Mouse (Mus musculus) mammary gland, adult 2 months (tissue): ENCODE results near the gene Olfr1058. TPM values are rescaled to one million over a fixed set of nuclear protein-coding genes. Genes with fewer than 3 reads are reported as not detected.

Source experiments
- polyA plus RNA-seq: library from polyadenylated mRNA; depleted of rRNA; stranded (reverse); fragments of >200 nt; gene quantifications from 2 replicates; pipeline ENCODE4 v1.2.3, GENCODE M21; 2012; ENCODE audit warnings: low replicate concordance; rRNA removed

Olfr1058 gene
- not detected in 2 replicates for polyA plus RNA-seq

GRCm38 (mm10) chr2:86388461-86388860, at the start of gene Olfr1058:
Gene Olfr1058 (minus strand): TSS chr2:86388561.

GRCm38 (mm10) chr2:86426649-86427048, 38.3 kb upstream of the Olfr1058 start, which contains the start of gene Olfr1062:
Gene Olfr1062 (minus strand): TSS chr2:86426749.

GRCm38 (mm10) chr2:86413950-86414349, 25.6 kb upstream of the Olfr1058 start, which contains the start of gene Olfr1061:
Gene Olfr1061 (minus strand): TSS chr2:86414050.

GRCm38 (mm10) chr2:86378293-86378692, 10.1 kb downstream of the Olfr1058 start, which contains the start of gene Olfr1057:
Gene Olfr1057 (minus strand): TSS chr2:86378393.

GRCm38 (mm10) chr2:86362369-86362768, 26.0 kb downstream of the Olfr1058 start, which contains the start of gene Olfr1056:
Gene Olfr1056 (minus strand): TSS chr2:86362469.

GRCm38 (mm10) chr2:86350184-86350583, 38.2 kb downstream of the Olfr1058 start, which contains the start of gene Olfr1055:
Gene Olfr1055 (minus strand): TSS chr2:86350284.

GRCm38 (mm10) chr2:86335333-86335732, 53.0 kb downstream of the Olfr1058 start, which contains the start of gene Olfr1054:
Gene Olfr1054 (minus strand): TSS chr2:86335433.

Other genes with a start within 250 kb of the Olfr1058 start
- not detected in 2 replicates for gene Olfr1040, start 241.8 kb downstream of the Olfr1058 start, polyA plus RNA-seq
- not detected in 2 replicates for gene Olfr1042, start 226.7 kb downstream of the Olfr1058 start, polyA plus RNA-seq
- not detected in 2 replicates for gene Olfr1043, start 221.0 kb downstream of the Olfr1058 start, polyA plus RNA-seq
- gene Olfr1044, start 210.7 kb downstream of the Olfr1058 start, polyA plus RNA-seq = not detected in 2 replicates
- gene Olfr52, start 202.9 kb downstream of the Olfr1058 start, polyA plus RNA-seq = not detected in 2 replicates
- gene Olfr1045, start 185.6 kb downstream of the Olfr1058 start, polyA plus RNA-seq = not detected in 2 replicates
- gene Olfr1046, start 169.2 kb downstream of the Olfr1058 start, polyA plus RNA-seq = not detected in 2 replicates
- not detected in 2 replicates for gene Olfr1047, start 157.2 kb downstream of the Olfr1058 start, polyA plus RNA-seq
- not detected in 2 replicates for gene Olfr1048, start 148.3 kb downstream of the Olfr1058 start, polyA plus RNA-seq
- gene Olfr1049, start 130.2 kb downstream of the Olfr1058 start, polyA plus RNA-seq = not detected in 2 replicates
- gene Olfr1051, start 109.5 kb downstream of the Olfr1058 start, polyA plus RNA-seq = not detected in 2 replicates
- not detected in 2 replicates for gene Olfr1052, start 96.1 kb downstream of the Olfr1058 start, polyA plus RNA-seq
- not detected in 2 replicates for gene Olfr1053, start 73.3 kb downstream of the Olfr1058 start, polyA plus RNA-seq
- gene Olfr1054, start 53.1 kb downstream of the Olfr1058 start, polyA plus RNA-seq = not detected in 2 replicates
- not detected in 2 replicates for gene Olfr1055, start 38.3 kb downstream of the Olfr1058 start, polyA plus RNA-seq
- gene Olfr1056, start 26.1 kb downstream of the Olfr1058 start, polyA plus RNA-seq = not detected in 2 replicates
- not detected in 2 replicates for gene Olfr1057, start 10.2 kb downstream of the Olfr1058 start, polyA plus RNA-seq
- not detected in 2 replicates for gene Olfr1061, start 25.5 kb upstream of the Olfr1058 start, polyA plus RNA-seq
- gene Olfr1062, start 38.2 kb upstream of the Olfr1058 start, polyA plus RNA-seq = not detected in 2 replicates
- not detected in 2 replicates for gene Olfr1065, start 62.0 kb upstream of the Olfr1058 start, polyA plus RNA-seq
- gene Olfr1066, start 67.7 kb upstream of the Olfr1058 start, polyA plus RNA-seq = not detected in 2 replicates
- not detected in 2 replicates for gene Olfr228, start 98.8 kb upstream of the Olfr1058 start, polyA plus RNA-seq
- gene Olfr1076, start 119.9 kb upstream of the Olfr1058 start, polyA plus RNA-seq = not detected in 2 replicates
- gene Olfr1079, start 153.9 kb upstream of the Olfr1058 start, polyA plus RNA-seq = not detected in 2 replicates
- gene Olfr1080, start 169.7 kb upstream of the Olfr1058 start, polyA plus RNA-seq = not detected in 2 replicates
- gene Olfr1082, start 210.4 kb upstream of the Olfr1058 start, polyA plus RNA-seq = not detected in 2 replicates